Mouse (Mus musculus): ENCODE measurements around the gene Ecpas. TPM values are rescaled to one million over a fixed set of nuclear protein-coding genes. Genes with fewer than 3 reads are reported as not detected.

The Ecpas gene
- polyA plus RNA-seq, 1 experiment, result 25.8 TPM

DNA sequence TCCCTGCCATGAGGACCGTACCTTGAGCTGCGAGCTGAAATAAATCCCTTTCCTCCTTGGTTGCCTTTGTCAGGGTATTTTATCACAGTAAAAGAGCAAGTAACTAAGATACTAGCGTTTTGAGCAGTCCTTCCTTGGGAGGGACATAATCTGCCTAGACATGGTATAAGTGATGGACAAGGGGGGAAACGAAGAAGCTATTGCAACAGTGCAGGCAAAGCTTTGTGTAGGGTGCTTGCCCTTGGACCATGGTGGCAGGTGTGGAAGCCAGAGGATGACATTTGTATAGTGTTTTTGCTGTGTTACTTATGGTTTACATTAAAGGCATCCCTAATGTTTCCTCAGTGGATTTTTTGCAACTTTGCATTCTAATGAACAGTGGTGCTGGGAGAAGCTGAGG, 30.4 kb upstream of the Ecpas start:
- Histone ChIP-seq H3K4me3 (ENCODE audit: low read depth, low read length) (no peak overlapping the region), H3K4me1 (ENCODE audit: control insufficient read depth, insufficient read depth, insufficient read length, low read length) (peaks cover 3% of the 10 kb centered on the region), H3K27me3 (ENCODE audit: control insufficient read depth, insufficient read depth, low read length) (peaks cover 4% of the 10 kb centered on the region; the same call in 1 of the 2 replicates), H3K36me3 (ENCODE audit: control insufficient read depth, insufficient read depth, low read length) (no peaks in the 10 kb centered on the region), H3K27ac (ENCODE audit: insufficient read depth, low read depth, low read length) (no peak overlapping the region)
- TF ChIP-seq CTCF (IDR thresholded peaks at IDR 0.05; ENCODE audit: extremely low read depth, insufficient read length, insufficient replicate concordance, low read depth, low read length) (no peak), POLR2A (IDR thresholded peaks at IDR 0.05; ENCODE audit: low read depth, low read length) (no peak)
- 81% methylated on average over 4 of the region's 4 CpGs for WGBS

DNA sequence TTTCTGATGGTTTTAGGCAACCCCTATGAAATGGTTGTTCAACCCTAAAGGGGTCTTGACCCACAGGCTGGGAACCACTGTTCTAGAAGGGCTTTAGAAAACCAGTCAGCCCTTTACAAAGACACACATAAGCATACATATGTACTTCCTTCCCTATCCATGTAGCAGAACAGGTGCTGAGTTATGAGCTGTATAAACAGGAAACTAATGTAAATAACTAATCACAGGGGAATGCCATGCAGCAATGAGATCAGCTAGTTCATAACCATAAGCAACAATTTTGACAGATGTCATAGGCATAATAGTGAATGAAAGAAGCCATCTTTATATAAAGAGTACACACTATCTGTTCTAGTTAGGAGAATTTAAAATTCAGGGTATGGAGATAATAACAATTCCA, 29.1 kb upstream of the Ecpas start:
- Histone ChIP-seq H3K27me3 (ENCODE audit: control insufficient read depth, insufficient read depth, low read length) (peaks cover 4% of the 10 kb centered on the region; the same call in 1 of the 2 replicates), H3K36me3 (ENCODE audit: control insufficient read depth, insufficient read depth, low read length) (no peaks in the 10 kb centered on the region), H3K27ac (ENCODE audit: insufficient read depth, low read depth, low read length) (no peak overlapping the region), H3K4me3 (ENCODE audit: low read depth, low read length) (no peak overlapping the region), H3K4me1 (ENCODE audit: control insufficient read depth, insufficient read depth, insufficient read length, low read length) (peaks cover 3% of the 10 kb centered on the region)
- TF ChIP-seq POLR2A (IDR thresholded peaks at IDR 0.05; ENCODE audit: low read depth, low read length) (no peak), CTCF (IDR thresholded peaks at IDR 0.05; ENCODE audit: extremely low read depth, insufficient read length, insufficient replicate concordance, low read depth, low read length) (no peak)

DNA sequence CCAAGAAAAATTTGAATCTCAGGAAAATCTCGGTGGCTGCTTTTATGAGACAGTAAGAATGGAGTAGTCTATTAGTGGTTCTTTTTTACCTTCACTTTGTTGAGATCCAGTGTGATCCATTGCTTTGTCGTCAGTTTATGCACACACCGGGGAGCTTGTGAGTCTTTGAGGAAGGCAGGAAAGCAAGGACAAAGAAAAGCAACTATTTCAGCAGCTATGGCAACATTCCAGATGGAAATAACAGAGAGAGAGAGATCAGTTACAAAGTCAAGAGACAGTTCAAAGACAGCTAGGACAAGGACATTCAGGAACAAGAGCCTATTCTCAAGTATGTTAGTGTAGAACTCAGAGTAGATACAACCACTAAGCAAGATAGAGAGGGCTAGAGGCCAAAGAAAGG, 23.3 kb upstream of the Ecpas start:
- H3K27ac ChIP-seq (ENCODE audit: insufficient read depth, low read depth, low read length), result no peak overlapping the region
- peaks cover 2% of the 10 kb centered on the region; the same call in 1 of the 2 replicates for H3K4me1 ChIP-seq (ENCODE audit: control insufficient read depth, insufficient read depth, insufficient read length, low read length)
- H3K27me3 ChIP-seq (ENCODE audit: control insufficient read depth, insufficient read depth, low read length), result no peaks in the 10 kb centered on the region
- no peaks in the 10 kb centered on the region for H3K36me3 ChIP-seq (ENCODE audit: control insufficient read depth, insufficient read depth, low read length)
- H3K4me3 ChIP-seq (ENCODE audit: low read depth, low read length), result no peak overlapping the region
- 83% methylated on average over 3 of the region's 3 CpGs for WGBS
- TF ChIP-seq POLR2A (IDR thresholded peaks at IDR 0.05; ENCODE audit: low read depth, low read length) (no peak), CTCF (IDR thresholded peaks at IDR 0.05; ENCODE audit: extremely low read depth, insufficient read length, insufficient replicate concordance, low read depth, low read length) (no peak)

DNA sequence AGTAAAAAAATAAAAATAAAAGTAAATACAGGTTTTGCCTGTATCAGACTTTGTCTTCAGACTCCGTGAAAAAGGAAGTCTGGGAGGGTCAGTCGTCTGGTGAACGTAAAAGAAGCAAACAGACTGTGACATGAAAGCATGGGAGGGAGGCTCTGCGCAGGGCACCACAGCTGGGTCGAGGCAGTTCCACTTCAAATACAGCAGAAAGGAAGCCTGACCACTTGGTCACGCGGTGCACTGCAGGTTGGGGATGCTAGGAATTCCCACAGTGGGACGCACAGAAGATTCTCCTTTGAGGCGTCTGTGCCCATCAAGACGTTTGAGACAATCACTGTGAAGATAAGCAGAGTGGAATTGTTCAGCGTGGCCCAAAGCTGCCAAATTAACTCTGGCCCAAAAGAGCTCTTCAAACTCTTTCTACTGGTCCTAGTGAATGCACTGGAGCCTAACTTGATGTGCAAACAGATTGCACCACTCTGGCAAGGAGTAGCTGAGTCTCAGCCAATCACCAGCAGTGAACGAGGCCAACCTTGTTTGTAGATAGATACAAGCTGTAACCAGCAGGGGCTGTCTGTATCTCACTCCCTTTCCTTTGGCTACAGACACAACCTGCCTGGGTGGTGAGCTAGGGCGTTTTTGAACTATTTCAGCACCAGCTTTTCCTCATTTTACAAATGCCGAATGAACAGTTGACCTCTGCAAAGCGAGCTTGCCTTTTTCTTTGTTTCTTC, 22.4 kb upstream of the Ecpas start:
- peak overlapping the region; percentile 4; the same call in 1 of the 2 replicates for H3K4me3 ChIP-seq (ENCODE audit: low read depth, low read length)
- no peak for TF ChIP-seq CTCF (IDR thresholded peaks at IDR 0.05; ENCODE audit: extremely low read depth, insufficient read length, insufficient replicate concordance, low read depth, low read length)
- H3K27me3 ChIP-seq (ENCODE audit: control insufficient read depth, insufficient read depth, low read length), result no peaks in the 10 kb centered on the region
- H3K4me1 ChIP-seq (ENCODE audit: control insufficient read depth, insufficient read depth, insufficient read length, low read length), result peaks cover 2% of the 10 kb centered on the region; the same call in 1 of the 2 replicates
- H3K36me3 ChIP-seq (ENCODE audit: control insufficient read depth, insufficient read depth, low read length), result no peaks in the 10 kb centered on the region
- no peak overlapping the region for H3K27ac ChIP-seq (ENCODE audit: insufficient read depth, low read depth, low read length)
- WGBS, result 18% methylated on average over 15 of the region's 15 CpGs

DNA sequence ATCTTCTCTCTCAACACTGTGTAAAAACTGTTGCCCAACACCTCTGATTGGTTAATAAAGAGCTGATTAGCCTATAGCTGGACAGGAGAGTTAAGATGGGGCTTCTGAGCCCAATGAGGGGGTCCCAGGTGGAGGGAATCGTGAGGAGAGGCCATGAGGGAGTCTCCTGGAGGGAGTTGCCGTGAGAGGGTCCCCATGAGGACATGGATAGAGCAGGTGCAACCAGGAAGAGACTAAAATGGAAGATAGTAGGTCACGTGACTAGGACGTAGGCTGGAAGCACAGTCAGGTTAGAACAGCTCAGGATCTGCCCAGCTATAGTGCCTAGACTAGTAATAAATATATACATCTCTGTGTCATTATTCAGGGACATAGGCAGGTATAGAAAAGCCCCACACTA, 21.8 kb upstream of the Ecpas start:
- Histone ChIP-seq H3K27ac (ENCODE audit: insufficient read depth, low read depth, low read length) (no peak overlapping the region), H3K27me3 (ENCODE audit: control insufficient read depth, insufficient read depth, low read length) (no peaks in the 10 kb centered on the region), H3K4me3 (ENCODE audit: low read depth, low read length) (no peak overlapping the region), H3K4me1 (ENCODE audit: control insufficient read depth, insufficient read depth, insufficient read length, low read length) (peaks cover 2% of the 10 kb centered on the region; the same call in 1 of the 2 replicates), H3K36me3 (ENCODE audit: control insufficient read depth, insufficient read depth, low read length) (no peaks in the 10 kb centered on the region)
- TF ChIP-seq POLR2A (IDR thresholded peaks at IDR 0.05; ENCODE audit: low read depth, low read length) (no peak), CTCF (IDR thresholded peaks at IDR 0.05; ENCODE audit: extremely low read depth, insufficient read length, insufficient replicate concordance, low read depth, low read length) (no peak)
- 71% methylated on average over 4 of the region's 4 CpGs for WGBS

DNA sequence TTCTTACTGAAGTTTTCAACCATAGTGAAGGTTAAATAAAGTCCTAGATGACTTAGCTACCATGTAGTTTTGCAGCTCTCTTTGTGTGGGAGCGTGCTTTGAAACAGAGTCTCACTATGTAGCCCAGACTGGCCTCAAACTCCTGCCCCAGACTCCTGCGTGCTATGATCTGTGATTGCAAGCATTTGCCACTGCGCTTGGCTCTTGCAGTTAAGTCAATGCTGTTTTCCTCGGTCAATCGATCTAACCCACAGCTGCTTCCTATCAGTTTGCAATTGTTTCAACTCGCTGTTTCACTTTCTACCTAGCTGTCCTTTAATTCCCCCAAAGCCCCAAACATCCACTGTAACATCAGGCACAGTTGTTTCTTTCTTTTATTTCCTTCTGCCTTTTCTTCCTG, 20.0 kb upstream of the Ecpas start:
- Histone ChIP-seq H3K27me3 (ENCODE audit: control insufficient read depth, insufficient read depth, low read length) (no peaks in the 10 kb centered on the region), H3K36me3 (ENCODE audit: control insufficient read depth, insufficient read depth, low read length) (no peaks in the 10 kb centered on the region), H3K27ac (ENCODE audit: insufficient read depth, low read depth, low read length) (no peak overlapping the region), H3K4me1 (ENCODE audit: control insufficient read depth, insufficient read depth, insufficient read length, low read length) (peaks cover 2% of the 10 kb centered on the region; the same call in 1 of the 2 replicates), H3K4me3 (ENCODE audit: low read depth, low read length) (no peak overlapping the region)
- TF ChIP-seq POLR2A (IDR thresholded peaks at IDR 0.05; ENCODE audit: low read depth, low read length) (no peak), CTCF (IDR thresholded peaks at IDR 0.05; ENCODE audit: extremely low read depth, insufficient read length, insufficient replicate concordance, low read depth, low read length) (no peak)
- 52% methylated on average over 6 of the region's 6 CpGs for WGBS

DNA sequence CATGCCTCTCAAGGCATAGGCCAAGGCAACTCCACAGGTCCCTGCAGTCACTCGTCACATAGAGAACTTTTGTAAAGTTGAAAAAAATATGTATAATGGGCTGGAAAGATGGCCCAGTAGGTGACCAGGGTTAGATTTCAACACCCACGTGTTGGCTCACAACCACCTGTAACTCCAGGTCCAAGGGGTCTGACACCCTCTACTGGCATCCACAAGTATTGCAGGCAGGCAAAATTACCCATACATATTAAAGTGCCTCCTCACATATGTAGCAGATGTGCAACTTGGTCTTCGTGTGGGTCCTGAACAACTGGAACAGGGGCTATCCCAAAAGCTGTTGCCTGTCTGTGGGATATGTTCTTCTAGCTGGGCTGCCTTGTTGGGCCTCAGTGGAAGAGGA, 15.1 kb upstream of the Ecpas start:
- Histone ChIP-seq H3K4me1 (ENCODE audit: control insufficient read depth, insufficient read depth, insufficient read length, low read length) (no peaks in the 10 kb centered on the region), H3K36me3 (ENCODE audit: control insufficient read depth, insufficient read depth, low read length) (no peaks in the 10 kb centered on the region), H3K27ac (ENCODE audit: insufficient read depth, low read depth, low read length) (no peak overlapping the region), H3K4me3 (ENCODE audit: low read depth, low read length) (no peak overlapping the region), H3K27me3 (ENCODE audit: control insufficient read depth, insufficient read depth, low read length) (peaks cover 8% of the 10 kb centered on the region; the same call in 1 of the 2 replicates)
- 66% methylated on average over 3 of the region's 3 CpGs for WGBS
- TF ChIP-seq CTCF (IDR thresholded peaks at IDR 0.05; ENCODE audit: extremely low read depth, insufficient read length, insufficient replicate concordance, low read depth, low read length), result peak; percentile 49; the same call in 1 of the 2 replicates
- TF ChIP-seq POLR2A (IDR thresholded peaks at IDR 0.05; ENCODE audit: low read depth, low read length), result no peak

All from small intestine, adult 2 months (tissue).